Mouse (Mus musculus) spleen, adult 2 months (tissue): ENCODE results near the gene Shf.

Experiments
- CTCF ChIP-seq: fragments of 200-500 bp; IDR thresholded peaks from 2 replicates; pipeline ENCODE4 v1.5.1; 2011; ENCODE audit warnings: mild to moderate bottlenecking, inconsistent platforms; ENCODE audit not compliant: insufficient read depth, insufficient read length, insufficient replicate concordance; ENCODE audit errors: extremely low read depth
- POLR2A ChIP-seq: fragments of 200-500 bp; IDR thresholded peaks from 2 replicates; pipeline ENCODE4 v1.6.1; 2011; ENCODE audit warnings: low read depth, low read length, inconsistent platforms

DNA sequence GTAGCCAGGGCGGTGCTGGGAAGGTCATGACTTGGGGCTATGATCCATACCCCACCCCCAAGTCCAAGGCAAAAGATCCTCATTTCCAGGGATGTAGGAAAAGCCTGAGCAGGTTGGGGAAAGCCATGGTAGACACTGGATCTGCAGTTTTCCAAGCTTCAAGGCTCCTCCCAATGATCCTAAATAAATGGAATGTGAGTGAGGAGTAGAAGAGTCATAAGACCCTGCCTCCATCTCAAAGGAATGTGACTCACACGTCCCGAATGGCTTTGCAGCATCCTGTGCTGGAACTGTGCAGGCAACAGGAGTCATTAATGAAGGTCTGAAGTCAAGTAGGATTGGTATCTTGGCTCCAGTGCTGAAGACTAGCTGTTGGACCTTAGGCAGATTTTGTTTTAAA, 41.0 kb downstream of the Shf start:
- no peak for TF ChIP-seq POLR2A
- no peak for TF ChIP-seq CTCF
